Mouse (Mus musculus) induced T-regulatory cell, adult 2 months (primary cell): ENCODE measurements around the gene AC134908.4.

Experiments
- DNase-seq: peaks from one replicate; pipeline ENCODE4 v3.0.0-alpha.2; 2012; ENCODE audit warnings: low read depth

The AC134908.4 gene

GRCm38 (mm10) chr17:25831451-25832281 lies 36.2 kb upstream of the AC134908.4 start:
- no peak for DNase-seq

GRCm38 (mm10) chr17:25830806-25831431 lies 35.5 kb upstream of the AC134908.4 start:
- no peak for DNase-seq

- DNase-seq, result no peak
Observed at GRCm38 (mm10) chr17:25830200-25830753, 34.8 kb upstream of the AC134908.4 start.

GRCm38 (mm10) chr17:25829558-25830017 lies 34.1 kb upstream of the AC134908.4 start:
- no peak for DNase-seq

GRCm38 (mm10) chr17:25828712-25829557 lies 33.5 kb upstream of the AC134908.4 start, which contains the start of gene Jmjd8:
TSS of gene Jmjd8 (plus strand) at chr17:25828867.
- DNase-seq, result peak; percentile 87

GRCm38 (mm10) chr17:25828223-25828594 lies 32.8 kb upstream of the AC134908.4 start:
- no peak for DNase-seq

- DNase-seq, result no peak
Observed at GRCm38 (mm10) chr17:25827546-25828222, 32.2 kb upstream of the AC134908.4 start.

- no peak for DNase-seq
Observed at GRCm38 (mm10) chr17:25827011-25827410, 31.6 kb upstream of the AC134908.4 start.

GRCm38 (mm10) chr17:25825984-25826570 lies 30.6 kb upstream of the AC134908.4 start:
- no peak for DNase-seq

GRCm38 (mm10) chr17:25825311-25825710 lies 29.9 kb upstream of the AC134908.4 start:
- DNase-seq, result no peak

GRCm38 (mm10) chr17:25824362-25825142 lies 29.1 kb upstream of the AC134908.4 start:
- DNase-seq, result no peak

GRCm38 (mm10) chr17:25823452-25823851 lies 28.0 kb upstream of the AC134908.4 start, which contains the start of gene Wdr24:
TSS of gene Wdr24 (plus strand) at chr17:25823627.
- DNase-seq, result peak; percentile 95

- DNase-seq, result peak; percentile 50
Observed at GRCm38 (mm10) chr17:25818851-25819780, 23.7 kb upstream of the AC134908.4 start.

- no peak for DNase-seq
Observed at GRCm38 (mm10) chr17:25817662-25818061, 22.2 kb upstream of the AC134908.4 start.

GRCm38 (mm10) chr17:25813471-25813870 lies 18.0 kb upstream of the AC134908.4 start:
- peak; percentile 86 for DNase-seq

- DNase-seq, result no peak
Observed at GRCm38 (mm10) chr17:25810890-25811289, 15.4 kb upstream of the AC134908.4 start.

- DNase-seq, result no peak
Observed at GRCm38 (mm10) chr17:25809606-25810340, 14.3 kb upstream of the AC134908.4 start.
